Mouse (Mus musculus) CH12.LX (cell line): Measurements from ENCODE around the gene Skap1. TPM values are rescaled to one million over a fixed set of nuclear protein-coding genes. Genes with fewer than 3 reads are reported as not detected.

Experiments
- DNase-seq: peaks from one replicate; pipeline ENCODE4 v3.0.0-alpha.2; 2013; ENCODE audit errors: extremely low read depth
- H3K27ac ChIP-seq: 2 replicates; pipeline ENCODE4 v1.5.1; 2012; ENCODE audit warnings: low read depth, mild to moderate bottlenecking, control low read depth, moderate library complexity; ENCODE audit not compliant: insufficient read depth
- H3K27me3 ChIP-seq: replicated peaks from 2 replicates; pipeline ENCODE3; 2012; ENCODE audit warnings: inconsistent platforms
- H3K36me3 ChIP-seq, 2 experiments: replicated peaks in 1 of 2; 2 replicates each; pipeline versions ENCODE3 to v1.6.1; 2012; ENCODE audit warnings: inconsistent platforms in 1 of 2, low read length in 1 of 2, mild to moderate bottlenecking in 1 of 2, mixed read lengths in 1 of 2, moderate library complexity in 1 of 2; ENCODE audit not compliant: control insufficient read depth in 1 of 2, insufficient read depth in 1 of 2
- H3K4me1 ChIP-seq, 2 experiments: 2 replicates each; pipeline ENCODE4 v1.6.1; 2012; ENCODE audit warnings: inconsistent platforms in 1 of 2, moderate library complexity in 1 of 2; ENCODE audit not compliant: insufficient read depth in 2 of 2, control insufficient read depth in 1 of 2
- H3K4me2 ChIP-seq: 2 replicates; pipeline ENCODE4 v1.6.1; 2012; ENCODE audit warnings: low read depth, mild to moderate bottlenecking, control low read depth; ENCODE audit not compliant: poor library complexity, insufficient read depth, severe bottlenecking
- H3K4me3 ChIP-seq, 3 experiments: fragments of 150-350 bp in 1 of 3; sonication (generic) in 1 of 3; replicated peaks in 1 of 3; 2 replicates each; pipeline versions ENCODE3 to v1.5.1; 2011 to 2012; ENCODE audit warnings: low read depth in 2 of 3, low read length in 2 of 3, mild to moderate bottlenecking in 2 of 3, moderate library complexity in 2 of 3, control low read depth in 1 of 3, improper control_type of control experiment in 1 of 3, inconsistent platforms in 1 of 3, mixed read lengths in 1 of 3; ENCODE audit not compliant: poor library complexity in 1 of 3
- H3K79me2 ChIP-seq: replicated peaks from 2 replicates; pipeline ENCODE4 v1.6.1; 2012; ENCODE audit warnings: mild to moderate bottlenecking, moderate library complexity; ENCODE audit not compliant: control insufficient read depth, poor library complexity, insufficient read depth, severe bottlenecking; ENCODE audit errors: extremely low read depth
- H3K9ac ChIP-seq: 2 replicates; pipeline ENCODE4 v1.6.1; 2012; ENCODE audit warnings: low read depth, mild to moderate bottlenecking, control low read depth, moderate library complexity; ENCODE audit not compliant: insufficient read depth
- H3K9me3 ChIP-seq: replicated peaks from 2 replicates; pipeline ENCODE3; 2012; ENCODE audit warnings: low read length, inconsistent platforms, mixed read lengths
- BHLHE40 ChIP-seq: IDR thresholded peaks from 2 replicates; pipeline ENCODE4 v1.6.1; 2011; ENCODE audit warnings: mild to moderate bottlenecking, low read depth, low read length, improper control_type of control experiment
- CHD2 ChIP-seq: IDR thresholded peaks from 2 replicates; pipeline ENCODE4 v1.6.1; 2011; ENCODE audit warnings: low read length, improper control_type of control experiment
- CTCF ChIP-seq, 2 experiments: IDR thresholded peaks in 1 of 2; conservative IDR thresholded peaks in 1 of 2; 2 replicates each; pipeline ENCODE4 v1.5.1; 2011 to 2012; ENCODE audit warnings: low read depth in 2 of 2, low read length in 2 of 2, improper control_type of control experiment in 1 of 2, inconsistent platforms in 1 of 2, mild to moderate bottlenecking in 1 of 2, moderate library complexity in 1 of 2
- E2F4 ChIP-seq: IDR thresholded peaks from 2 replicates; pipeline ENCODE4 v1.6.1; 2011; ENCODE audit warnings: low read depth, low read length, improper control_type of control experiment; ENCODE audit not compliant: insufficient replicate concordance
- ELF1 ChIP-seq: IDR thresholded peaks from 2 replicates; pipeline ENCODE4 v1.6.1; 2014; ENCODE audit warnings: low read depth, mild to moderate bottlenecking, inconsistent platforms, low read length, improper control_type of control experiment
- GABPA ChIP-seq: IDR thresholded peaks from 2 replicates; pipeline ENCODE4 v1.6.1; 2012; ENCODE audit warnings: low read depth, low read length, improper control_type of control experiment, inconsistent platforms; ENCODE audit not compliant: insufficient replicate concordance
- HCFC1 ChIP-seq: IDR thresholded peaks from 2 replicates; pipeline ENCODE4 v1.6.1; 2012; ENCODE audit warnings: low read depth, mild to moderate bottlenecking, inconsistent platforms, low read length, improper control_type of control experiment
- IRF4 ChIP-seq: IDR thresholded peaks from 2 replicates; pipeline ENCODE4 v1.6.1; 2014; ENCODE audit warnings: low read depth, mild to moderate bottlenecking, inconsistent platforms, low read length, improper control_type of control experiment
- JUN ChIP-seq: IDR thresholded peaks from 2 replicates; pipeline ENCODE4 v1.6.1; 2011; ENCODE audit warnings: low read depth, mild to moderate bottlenecking, low read length, improper control_type of control experiment, moderate library complexity; ENCODE audit not compliant: insufficient read depth
- JUND ChIP-seq: conservative IDR thresholded peaks from 2 replicates; pipeline ENCODE4 v1.6.1; 2011; ENCODE audit warnings: low read depth, low read length, improper control_type of control experiment
- KAT2A ChIP-seq: IDR thresholded peaks from 2 replicates; pipeline ENCODE4 v1.6.1; 2012; ENCODE audit warnings: low read length, improper control_type of control experiment, inconsistent platforms; ENCODE audit not compliant: insufficient replicate concordance
- MAFK ChIP-seq: IDR thresholded peaks from 2 replicates; pipeline ENCODE4 v1.6.1; 2011; ENCODE audit warnings: low read length, improper control_type of control experiment; ENCODE audit not compliant: insufficient replicate concordance
- MAZ ChIP-seq: IDR thresholded peaks from 2 replicates; pipeline ENCODE4 v1.6.1; 2012; ENCODE audit warnings: low read depth, mild to moderate bottlenecking, inconsistent platforms, low read length, improper control_type of control experiment, moderate library complexity
- MEF2A ChIP-seq: IDR thresholded peaks from 2 replicates; pipeline ENCODE4 v1.6.1; 2014; ENCODE audit warnings: low read depth, mild to moderate bottlenecking, inconsistent platforms, low read length, improper control_type of control experiment, borderline replicate concordance
- MXI1 ChIP-seq: IDR thresholded peaks from 2 replicates; pipeline ENCODE4 v1.6.1; 2011; ENCODE audit warnings: mild to moderate bottlenecking, low read depth, low read length, improper control_type of control experiment
- MYC ChIP-seq: IDR thresholded peaks from 2 replicates; pipeline ENCODE4 v1.6.1; 2011; ENCODE audit warnings: low read depth, mild to moderate bottlenecking, improper control_type of control experiment, low read length
- NELFE ChIP-seq: IDR thresholded peaks from 2 replicates; pipeline ENCODE4 v1.6.1; 2011; ENCODE audit warnings: low read depth, low read length, improper control_type of control experiment
- NRF1 ChIP-seq: IDR thresholded peaks from 2 replicates; pipeline ENCODE4 v1.6.1; 2014; ENCODE audit warnings: low read depth, mild to moderate bottlenecking, inconsistent platforms, low read length, improper control_type of control experiment, moderate library complexity
- PAX5 ChIP-seq: IDR thresholded peaks from 2 replicates; pipeline ENCODE4 v1.6.1; 2012; ENCODE audit warnings: low read length, inconsistent platforms, mixed read lengths
- POLR2A ChIP-seq: IDR thresholded peaks from 2 replicates; pipeline ENCODE4 v1.6.1; 2011; ENCODE audit warnings: low read depth, mild to moderate bottlenecking, improper control_type of control experiment, low read length
- POLR2AphosphoS2 ChIP-seq: IDR thresholded peaks from 2 replicates; pipeline ENCODE4 v1.6.1; 2011; ENCODE audit warnings: low read depth, low read length, improper control_type of control experiment
- RAD21 ChIP-seq: IDR thresholded peaks from 2 replicates; pipeline ENCODE4 v1.6.1; 2011; ENCODE audit warnings: low read depth, mild to moderate bottlenecking, low read length, improper control_type of control experiment, moderate library complexity
- SMC3 ChIP-seq: IDR thresholded peaks from 2 replicates; pipeline ENCODE4 v1.6.1; 2011; ENCODE audit warnings: low read depth, low read length, improper control_type of control experiment
- UBTF ChIP-seq: IDR thresholded peaks from 2 replicates; pipeline ENCODE4 v1.6.1; 2012; ENCODE audit warnings: low read depth, mild to moderate bottlenecking, inconsistent platforms, low read length, improper control_type of control experiment, moderate library complexity
- USF1 ChIP-seq: IDR thresholded peaks from 2 replicates; pipeline ENCODE4 v1.6.1; 2014; ENCODE audit warnings: low read depth, mild to moderate bottlenecking, inconsistent platforms, low read length, improper control_type of control experiment
- USF2 ChIP-seq: conservative IDR thresholded peaks from 2 replicates; pipeline ENCODE4 v1.6.1; 2011; ENCODE audit warnings: low read depth, low read length, improper control_type of control experiment
- ZC3H11A ChIP-seq: IDR thresholded peaks from 2 replicates; pipeline ENCODE4 v1.6.1; 2012; ENCODE audit warnings: low read depth, mild to moderate bottlenecking, inconsistent platforms, low read length, improper control_type of control experiment
- ZKSCAN1 ChIP-seq: IDR thresholded peaks from 2 replicates; pipeline ENCODE4 v1.6.1; 2012; ENCODE audit warnings: low read depth, inconsistent platforms, low read length, improper control_type of control experiment, borderline replicate concordance
- ZMIZ1 ChIP-seq: IDR thresholded peaks from 2 replicates; pipeline ENCODE4 v1.6.1; 2012; ENCODE audit warnings: low read depth, mild to moderate bottlenecking, inconsistent platforms, low read length, improper control_type of control experiment
- ZNF384 ChIP-seq: IDR thresholded peaks from 2 replicates; pipeline ENCODE4 v1.6.1; 2012; ENCODE audit warnings: low read depth, low read length, improper control_type of control experiment, inconsistent platforms
- dilution Hi-C: fragments of 300-500 bp; cut with MboI; formaldehyde crosslinking; loops from 2 replicates; pipeline ENCODE4 v1.14.3; 2020; ENCODE audit warnings: low sequenced_read_pairs; ENCODE audit not compliant: extremely low pct_unique_long_range_greater_than_20kb, extremely low pct_ligation_motif_present
- in situ Hi-C: fragments of 300-500 bp; cut with MboI; formaldehyde crosslinking; loops from 3 replicates; pipeline ENCODE4 v1.14.3; 2019; ENCODE audit warnings: low sequenced_read_pairs, low pct_ligation_motif_present, low pct_unique_long_range_greater_than_20kb, mixed read lengths
- polyA plus RNA-seq: library from polyadenylated mRNA; unstranded; fragments of >175 nt; gene quantifications from 2 replicates; pipeline ENCODE4 v1.2.1, GENCODE M21; 2012; ENCODE audit warnings: low read depth; ENCODE audit not compliant: insufficient read length
- total RNA-seq, 2 experiments: library from RNA; depleted of rRNA; stranded (reverse); fragments of 300-350 nt in 1 of 2; fragments of >200 nt in 1 of 2; gene quantifications; 2 replicates each; pipeline ENCODE4 v1.2.3; 2012 to 2014

The Skap1 gene
- total and polyA plus RNA-seq, 3 experiments, result not detected

GRCm38 (mm10) chr11:96447931-96448330 is 16.5 kb upstream of the Skap1 start:
- H3K9me3 ChIP-seq, result no peaks in the 10 kb centered on the region
- H3K36me3 ChIP-seq, result no peaks in the 10 kb centered on the region
- no peak overlapping the region for H3K4me2 ChIP-seq
- dilution Hi-C loops (no loop called here), in situ Hi-C loops (loop anchor here (25.0 kb wide), 1 partner anchor 414 kb away; no protein-coding TSS in a partner anchor)
- H3K4me1 ChIP-seq, result no peaks in the 10 kb centered on the region
- peaks cover 64% of the 10 kb centered on the region for H3K27me3 ChIP-seq
- TF ChIP-seq BHLHE40 (no peak), MAFK (no peak), MAZ (no peak), USF1 (no peak), JUND (no peak), NRF1 (no peak), POLR2A (no peak), UBTF (no peak), SMC3 (no peak), ZKSCAN1 (no peak), USF2 (no peak), NELFE (no peak), KAT2A (no peak), E2F4 (no peak), MEF2A (no peak), ZNF384 (no peak), POLR2AphosphoS2 (no peak), PAX5 (no peak), ZC3H11A (no peak), ELF1 (no peak)
- no peaks in the 10 kb centered on the region for H3K79me2 ChIP-seq
- no peak overlapping the region for H3K9ac ChIP-seq
- no peak overlapping the region for H3K4me3 ChIP-seq
- no peak for DNase-seq
- no peak overlapping the region for H3K27ac ChIP-seq

- Histone ChIP-seq H3K27ac (no peak overlapping the region), H3K4me1 (peaks cover 17 to 20% of the 10 kb centered on the region in 2 experiments), H3K36me3 (no peaks in the 10 kb centered on the region), H3K9me3 (no peaks in the 10 kb centered on the region), H3K9ac (no peak overlapping the region), H3K79me2 (no peaks in the 10 kb centered on the region), H3K27me3 (peaks cover 75% of the 10 kb centered on the region), H3K4me3 (no peak overlapping the region), H3K4me2 (0 out of 2 replicates have a peak overlapping the region, but pooled peaks have one; percentile 14)
- TF ChIP-seq ZNF384 (no peak), JUN (no peak), SMC3 (no peak), NELFE (no peak), MAFK (no peak), CTCF (conservative IDR thresholded peaks at IDR 0.05 in 1 of 2, IDR thresholded peaks at IDR 0.05 in 1 of 2; ENCODE audit: low read depth in 2 of 2, low read length in 2 of 2) (no peak), HCFC1 (no peak), USF2 (no peak), MEF2A (no peak), MXI1 (no peak), RAD21 (no peak), JUND (no peak), IRF4 (no peak), ZMIZ1 (no peak), CHD2 (no peak), ZKSCAN1 (no peak), GABPA (no peak), MYC (no peak)
- dilution Hi-C loops (no loop called here), in situ Hi-C loops (no loop called here)
- peak; percentile 20 for DNase-seq
These were observed 9.3 kb upstream of the Skap1 start for GRCm38 (mm10) chr11:96455111-96455510.
